Mouse (Mus musculus) MEL (cell line): Measurements from ENCODE around the gene Pdlim5.

Experiments
- CTCF ChIP-seq, 3 experiments: IDR thresholded peaks in 2 of 3; conservative IDR thresholded peaks in 1 of 3; 2 replicates each; pipeline ENCODE4 v1.5.1; 2011 to 2012; ENCODE audit warnings: low read length in 3 of 3, low read depth in 2 of 3, mild to moderate bottlenecking in 2 of 3, improper control_type of control experiment in 1 of 3, inconsistent platforms in 1 of 3, mixed read lengths in 1 of 3, moderate library complexity in 1 of 3; ENCODE audit not compliant: control insufficient read depth in 1 of 3, insufficient read depth in 1 of 3, poor library complexity in 1 of 3, severe bottlenecking in 1 of 3
- E2F4 ChIP-seq: IDR thresholded peaks from 2 replicates; pipeline ENCODE4 v1.6.1; 2011; ENCODE audit warnings: low read depth, low read length, improper control_type of control experiment, borderline replicate concordance
- GABPA ChIP-seq: IDR thresholded peaks from 2 replicates; pipeline ENCODE4 v1.6.1; 2012; ENCODE audit warnings: low read depth, mild to moderate bottlenecking, inconsistent platforms, low read length, improper control_type of control experiment, moderate library complexity
- MAFK ChIP-seq: IDR thresholded peaks from 2 replicates; pipeline ENCODE4 v1.6.1; 2011; ENCODE audit warnings: low read depth, mild to moderate bottlenecking, low read length, improper control_type of control experiment, borderline replicate concordance
- NELFE ChIP-seq: IDR thresholded peaks from 2 replicates; pipeline ENCODE4 v1.6.1; 2011; ENCODE audit warnings: low read depth, low read length, improper control_type of control experiment
- NRF1 ChIP-seq: IDR thresholded peaks from 2 replicates; pipeline ENCODE4 v1.6.1; 2014; ENCODE audit warnings: low read depth, mild to moderate bottlenecking, inconsistent platforms, low read length, improper control_type of control experiment, moderate library complexity; ENCODE audit not compliant: poor library complexity, insufficient read depth, severe bottlenecking
- POLR2A ChIP-seq, 2 experiments: IDR thresholded peaks; 2 replicates each; pipeline ENCODE4 v1.6.1; 2011 to 2012; ENCODE audit warnings: low read length in 2 of 2, mild to moderate bottlenecking in 2 of 2, control low read depth in 1 of 2, improper control_type of control experiment in 1 of 2, low read depth in 1 of 2, moderate library complexity in 1 of 2; ENCODE audit not compliant: control insufficient read depth in 1 of 2, insufficient read depth in 1 of 2, poor library complexity in 1 of 2
- SIN3A ChIP-seq: IDR thresholded peaks from 2 replicates; pipeline ENCODE4 v1.6.1; 2012; ENCODE audit warnings: low read length, improper control_type of control experiment, inconsistent platforms
- ZMIZ1 ChIP-seq: IDR thresholded peaks from 2 replicates; pipeline ENCODE4 v1.6.1; 2012; ENCODE audit warnings: low read depth, mild to moderate bottlenecking, inconsistent platforms, low read length, improper control_type of control experiment, moderate library complexity

DNA sequence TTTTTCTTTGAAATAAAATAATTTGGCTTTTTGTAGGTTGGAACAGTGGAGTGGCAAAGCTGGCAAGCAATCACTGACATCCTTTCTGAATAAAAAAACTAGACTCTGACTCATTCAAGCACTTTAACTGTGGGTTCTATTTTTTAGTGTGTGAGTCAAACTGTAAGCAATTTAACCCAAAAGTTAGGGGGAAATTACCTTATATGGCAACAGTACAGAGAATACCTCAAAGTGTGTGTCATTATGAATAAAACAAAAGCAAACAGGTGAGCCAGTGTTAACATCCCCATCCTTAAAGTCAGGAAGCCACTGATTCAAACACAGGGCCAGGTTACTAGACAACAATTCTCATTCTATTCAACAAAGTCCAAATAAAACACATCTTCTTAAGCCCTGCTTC lies 36.5 kb downstream of the Pdlim5 start:
- TF ChIP-seq GABPA (no peak), SIN3A (no peak), MAFK (no peak), E2F4 (no peak), NRF1 (no peak), ZMIZ1 (no peak), NELFE (no peak), CTCF (IDR thresholded peaks at IDR 0.05 in 2 of 3, conservative IDR thresholded peaks at IDR 0.05 in 1 of 3; ENCODE audit: control insufficient read depth in 1 of 3, insufficient read depth in 1 of 3, low read depth in 2 of 3, low read length in 3 of 3, poor library complexity in 1 of 3, severe bottlenecking in 1 of 3) (no peak), POLR2A (IDR thresholded peaks at IDR 0.05; ENCODE audit: control insufficient read depth in 1 of 2, insufficient read depth in 1 of 2, low read depth in 1 of 2, low read length in 2 of 2, poor library complexity in 1 of 2) (no peak)
